Mouse (Mus musculus) heart, adult 11 months (tissue): ENCODE measurements around the gene AL607142.1.

Experiments
- DNase-seq: peaks from one replicate; pipeline ENCODE4 v3.0.0; 2022

AL607142.1 gene

GRCm38 (mm10) chr4:120064696-120065095 is at the start of gene AL607142.1:
TSS of gene AL607142.1 (plus strand) at chr4:120064996.
- DNase-seq: no peak

GRCm38 (mm10) chr4:120018426-120018825 is 46.4 kb upstream of the AL607142.1 start:
- DNase-seq: no peak

GRCm38 (mm10) chr4:120022392-120022791 is 42.4 kb upstream of the AL607142.1 start:
- DNase-seq: no peak

GRCm38 (mm10) chr4:120023221-120023840 is 41.5 kb upstream of the AL607142.1 start:
- DNase-seq: no peak

GRCm38 (mm10) chr4:120024071-120024470 is 40.7 kb upstream of the AL607142.1 start:
- peak; percentile 97 for DNase-seq

GRCm38 (mm10) chr4:120027671-120028070 is 37.1 kb upstream of the AL607142.1 start:
- no peak for DNase-seq

GRCm38 (mm10) chr4:120029937-120030336 is 34.9 kb upstream of the AL607142.1 start:
- DNase-seq: no peak

GRCm38 (mm10) chr4:120032320-120032983 is 32.3 kb upstream of the AL607142.1 start:
- peak; percentile 98 for DNase-seq

GRCm38 (mm10) chr4:120032984-120033355 is 31.8 kb upstream of the AL607142.1 start:
- DNase-seq: no peak

- no peak for DNase-seq
Measured at GRCm38 (mm10) chr4:120036294-120036693, 28.5 kb upstream of the AL607142.1 start.

- DNase-seq: no peak
Measured at GRCm38 (mm10) chr4:120037007-120037406, 27.8 kb upstream of the AL607142.1 start.

- DNase-seq: no peak
Measured at GRCm38 (mm10) chr4:120041520-120041919, 23.3 kb upstream of the AL607142.1 start.

- DNase-seq: no peak
Measured at GRCm38 (mm10) chr4:120042480-120042879, 22.3 kb upstream of the AL607142.1 start.

GRCm38 (mm10) chr4:120044612-120045011 is 20.2 kb upstream of the AL607142.1 start:
- DNase-seq: no peak

GRCm38 (mm10) chr4:120045131-120045537 is 19.7 kb upstream of the AL607142.1 start:
- DNase-seq: no peak

- DNase-seq: no peak
Measured at GRCm38 (mm10) chr4:120045871-120046270, 18.9 kb upstream of the AL607142.1 start.

GRCm38 (mm10) chr4:120047060-120047459 is 17.7 kb upstream of the AL607142.1 start:
- no peak for DNase-seq

- DNase-seq: no peak
Measured at GRCm38 (mm10) chr4:120048274-120048673, 16.5 kb upstream of the AL607142.1 start.

- DNase-seq: no peak
Measured at GRCm38 (mm10) chr4:120049857-120050256, 14.9 kb upstream of the AL607142.1 start.

- no peak for DNase-seq
Measured at GRCm38 (mm10) chr4:120052481-120052880, 12.3 kb upstream of the AL607142.1 start.

GRCm38 (mm10) chr4:120053026-120054005 is 11.5 kb upstream of the AL607142.1 start:
- no peak for DNase-seq

- DNase-seq: peak; percentile 95
Measured at GRCm38 (mm10) chr4:120054145-120054544, 10.7 kb upstream of the AL607142.1 start.

GRCm38 (mm10) chr4:120056451-120056850 is 8.3 kb upstream of the AL607142.1 start:
- no peak for DNase-seq
